Mouse (Mus musculus): Measurements from ENCODE around the gene Hebp1. TPM values are rescaled to one million over a fixed set of nuclear protein-coding genes. Genes with fewer than 3 reads are reported as not detected.

Gene Hebp1
- polyA plus RNA-seq, 1 experiment from 2014 or later: 9.4 TPM

GRCm38 (mm10) chr6:135100787-135101472 is 96.9 kb downstream of the Hebp1 start:
- Histone ChIP-seq H3K36me3 (ENCODE audit: control insufficient read depth, insufficient read depth, low read length) (no peaks in the 10 kb centered on the region), H3K4me1 (ENCODE audit: control insufficient read depth, insufficient read depth, low read depth, low read length) (peaks cover 3% of the 10 kb centered on the region; the same call in 1 of the 2 replicates), H3K4me2 (ENCODE audit: low read length) (no peak overlapping the region), H3K9me3 (ENCODE audit: control insufficient read depth, low read length) (no peaks in the 10 kb centered on the region), H3K4me3 (ENCODE audit: low read length) (no peak overlapping the region), H3K27me3 (replicated peaks; ENCODE audit: control insufficient read depth, insufficient read depth, low read length) (no peaks in the 10 kb centered on the region), H3K27ac (ENCODE audit: low read depth, low read length) (no peak overlapping the region), H3K9ac (ENCODE audit: low read depth, low read length) (no peak overlapping the region)
- ATAC-seq: no peak
- 79% methylated on average over 15 of the region's 15 CpGs for WGBS

GRCm38 (mm10) chr6:135092798-135093470 is 104.9 kb downstream of the Hebp1 start:
- Histone ChIP-seq H3K9ac (ENCODE audit: low read depth, low read length) (no peak overlapping the region), H3K27me3 (replicated peaks; ENCODE audit: control insufficient read depth, insufficient read depth, low read length) (no peaks in the 10 kb centered on the region; the same call in 1 of the 2 replicates), H3K36me3 (ENCODE audit: control insufficient read depth, insufficient read depth, low read length) (no peaks in the 10 kb centered on the region), H3K4me2 (ENCODE audit: low read length) (no peak overlapping the region), H3K4me3 (ENCODE audit: low read length) (no peak overlapping the region), H3K4me1 (ENCODE audit: control insufficient read depth, insufficient read depth, low read depth, low read length) (peaks cover 2% of the 10 kb centered on the region), H3K9me3 (ENCODE audit: control insufficient read depth, low read length) (no peaks in the 10 kb centered on the region), H3K27ac (ENCODE audit: low read depth, low read length) (no peak overlapping the region)
- WGBS: 65% methylated on average over 12 of the region's 12 CpGs
- ATAC-seq: no peak

GRCm38 (mm10) chr6:135090661-135091060 is 107.2 kb downstream of the Hebp1 start:
- no peak overlapping the region for H3K9ac ChIP-seq (ENCODE audit: low read depth, low read length)
- 49% methylated on average over 4 of the region's 4 CpGs for WGBS
- no peaks in the 10 kb centered on the region for H3K9me3 ChIP-seq (ENCODE audit: control insufficient read depth, low read length)
- ATAC-seq: no peak
- no peak overlapping the region for H3K4me2 ChIP-seq (ENCODE audit: low read length)
- H3K4me3 ChIP-seq (ENCODE audit: low read length): no peak overlapping the region
- H3K4me1 ChIP-seq (ENCODE audit: control insufficient read depth, insufficient read depth, low read depth, low read length): peaks cover 4% of the 10 kb centered on the region
- H3K27me3 ChIP-seq (replicated peaks; ENCODE audit: control insufficient read depth, insufficient read depth, low read length): no peaks in the 10 kb centered on the region; the same call in 1 of the 2 replicates
- H3K36me3 ChIP-seq (ENCODE audit: control insufficient read depth, insufficient read depth, low read length): no peaks in the 10 kb centered on the region
- no peak overlapping the region for H3K27ac ChIP-seq (ENCODE audit: low read depth, low read length)

GRCm38 (mm10) chr6:135089786-135090185 is 108.0 kb downstream of the Hebp1 start:
- no peak for ATAC-seq
- H3K4me1 ChIP-seq (ENCODE audit: control insufficient read depth, insufficient read depth, low read depth, low read length): peaks cover 4% of the 10 kb centered on the region
- WGBS: 20% methylated on average over 8 of the region's 8 CpGs
- H3K9ac ChIP-seq (ENCODE audit: low read depth, low read length): no peak overlapping the region
- no peaks in the 10 kb centered on the region; the same call in 1 of the 2 replicates for H3K27me3 ChIP-seq (replicated peaks; ENCODE audit: control insufficient read depth, insufficient read depth, low read length)
- no peak overlapping the region for H3K4me3 ChIP-seq (ENCODE audit: low read length)
- H3K27ac ChIP-seq (ENCODE audit: low read depth, low read length): no peak overlapping the region
- no peaks in the 10 kb centered on the region for H3K9me3 ChIP-seq (ENCODE audit: control insufficient read depth, low read length)
- no peaks in the 10 kb centered on the region for H3K36me3 ChIP-seq (ENCODE audit: control insufficient read depth, insufficient read depth, low read length)
- H3K4me2 ChIP-seq (ENCODE audit: low read length): no peak overlapping the region

- Histone ChIP-seq H3K27me3 (replicated peaks; ENCODE audit: control insufficient read depth, insufficient read depth, low read length) (no peaks in the 10 kb centered on the region; the same call in 1 of the 2 replicates), H3K4me2 (ENCODE audit: low read length) (peak overlapping the region; percentile 52), H3K9me3 (ENCODE audit: control insufficient read depth, low read length) (no peaks in the 10 kb centered on the region), H3K4me1 (ENCODE audit: control insufficient read depth, insufficient read depth, low read depth, low read length) (peaks cover 4% of the 10 kb centered on the region), H3K4me3 (ENCODE audit: low read length) (peak overlapping the region; percentile 6; the same call in 1 of the 2 replicates), H3K36me3 (ENCODE audit: control insufficient read depth, insufficient read depth, low read length) (no peaks in the 10 kb centered on the region), H3K9ac (ENCODE audit: low read depth, low read length) (peak overlapping the region; percentile 39; the same call in 1 of the 2 replicates), H3K27ac (ENCODE audit: low read depth, low read length) (0 out of 2 replicates have a peak overlapping the region, but pooled peaks have one; percentile 29)
- ATAC-seq: peak; percentile 94
- WGBS: 16% methylated on average over 19 of the region's 19 CpGs
Observed at GRCm38 (mm10) chr6:135087721-135088451, 109.9 kb downstream of the Hebp1 start.

Other genes with a start within 250 kb of the Hebp1 start
- 4.4 and 5.7 TPM in 2 replicates for gene Apold1, start 216.3 kb downstream of the Hebp1 start, polyA plus RNA-seq (2015; fragmentation: Nextera tagmentation; extraction: Ambion mirVana)
- 74.2 and 78.7 TPM in 2 replicates for gene Ddx47, start 186.4 kb downstream of the Hebp1 start, polyA plus RNA-seq (2015; fragmentation: Nextera tagmentation; extraction: Ambion mirVana)
- gene Gprc5a, start 132.4 kb downstream of the Hebp1 start, polyA plus RNA-seq (2015; fragmentation: Nextera tagmentation; extraction: Ambion mirVana): 0.24 and 0.28 TPM in 2 replicates
- not detected in 2 replicates for gene Gprc5d, start 79.7 kb downstream of the Hebp1 start, polyA plus RNA-seq (2015; fragmentation: Nextera tagmentation; extraction: Ambion mirVana)
- 110 and 120 TPM in 2 replicates for gene Fam234b, start within 50 bp of the Hebp1 start, polyA plus RNA-seq (2015; fragmentation: Nextera tagmentation; extraction: Ambion mirVana)
- 0.13 and 0.17 TPM in 2 replicates for gene Gsg1, start 56.3 kb upstream of the Hebp1 start, polyA plus RNA-seq (2015; fragmentation: Nextera tagmentation; extraction: Ambion mirVana)
- not detected in 2 replicates for gene Pbp2, start 112.4 kb upstream of the Hebp1 start, polyA plus RNA-seq (2015; fragmentation: Nextera tagmentation; extraction: Ambion mirVana)
- 9.9 and 13.0 TPM in 2 replicates for gene Emp1, start 164.5 kb upstream of the Hebp1 start, polyA plus RNA-seq (2015; fragmentation: Nextera tagmentation; extraction: Ambion mirVana)

Data from hindbrain, embryonic 16.5 days (tissue).